8 mouse cellular contexts compared by ENCODE assay signal in genomic region chr9:107612945-107613569, GRCm38 (mm10). TPM values are rescaled to one million over a fixed set of nuclear protein-coding genes. Genes with fewer than 3 reads are reported as not detected.
DNase-seq lines count a peak whose midpoint lies in the region; ATAC-seq lines count a peak whose summit lies in the region.

No protein-coding gene starts in this region.

- peak overlapping the region; percentile 62 to 94 for H3K27ac ChIP-seq in heart, embryonic 14.5 days (replicated peaks in 1 of 2; ENCODE audit: control insufficient read depth in 1 of 2, insufficient read depth in 1 of 2, low read depth in 2 of 2, low read length in 2 of 2)

- H3K27me3 ChIP-seq in heart, embryonic 14.5 days (ENCODE audit: control insufficient read depth, insufficient read depth, low read length) = no peaks in the 10 kb centered on the region

- peaks cover 45% of the 10 kb centered on the region for H3K36me3 ChIP-seq in heart, embryonic 14.5 days (ENCODE audit: control insufficient read depth, insufficient read depth, low read length)

- WGBS in heart, embryonic 14.5 days = 11% methylated on average over 12 of the region's 12 CpGs

- DNase-seq in heart, adult 8-10 months (ENCODE audit: low spot score) = no peak
- peak; percentile 47 for DNase-seq in NIH3T3 (ENCODE audit: low read depth)
- DNase-seq in heart, postnatal 4 days = peak; percentile 56
- DNase-seq in lung, postnatal 36 days = peak; percentile 54
- DNase-seq in left cerebral cortex, postnatal 25 days (ENCODE audit: low spot score in 2 of 2) = no peak
- no peak for DNase-seq in right cerebral cortex, adult 18-20 months
- no peak for DNase-seq in frontal cortex, postnatal 10 days (ENCODE audit: low spot score in 2 of 2)

- H3K9ac ChIP-seq in heart, embryonic 14.5 days (ENCODE audit: low read length) = peak overlapping the region; percentile 56

- H3K4me2 ChIP-seq in heart, embryonic 14.5 days (ENCODE audit: low read length) = peak overlapping the region; percentile 70

- H3K4me1 ChIP-seq in heart, embryonic 14.5 days (ENCODE audit: control insufficient read depth in 2 of 2, insufficient read depth in 2 of 2, low read length in 2 of 2) = peaks cover 35 to 58% of the 10 kb centered on the region in 2 experiments

- H3K9me3 ChIP-seq in heart, embryonic 14.5 days (ENCODE audit: control insufficient read depth, low read length) = no peaks in the 10 kb centered on the region

- ATAC-seq in heart, embryonic 14.5 days (ENCODE audit: insufficient number of reproducible peaks, insufficient read depth, low FRiP score, low read depth) = no peak

- intact Hi-C loops in left cerebral cortex, postnatal 25 days (cut with DNase I) = no loop called here

- H3K4me3 ChIP-seq in heart, embryonic 14.5 days (ENCODE audit: control insufficient read depth in 1 of 2, insufficient read depth in 1 of 2, low read depth in 1 of 2, low read length in 2 of 2) = 0 out of 4 replicates have a peak overlapping the region, but pooled peaks of 1 of the 2 experiments have one; percentile 21

RNA-seq across cellular contexts. Expression of gene Sema3b, which starts 4.0 kb away (rescaled TPM):
- 6.5 and 7.2 TPM in 2 replicates for polyA plus RNA-seq in heart, embryonic 14.5 days (2014; fragmentation: Nextera tagmentation; extraction: Ambion mirVana)
- total RNA-seq in heart, adult 8-10 months (2022) = 10 to 100 TPM; 21.1 to 33.0 (median 24.2) TPM
- total RNA-seq in heart, postnatal 4 days (2021) = 10 to 100 TPM; 16.2 to 18.8 TPM
- total RNA-seq in left cerebral cortex, postnatal 25 days (2021) = 1 to 10 TPM; 3.4 to 3.5 TPM

RNA-seq across cellular contexts. Expression of gene Gnai2, which starts 22.1 kb away (rescaled TPM):
- polyA plus RNA-seq in heart, embryonic 14.5 days (2014; fragmentation: Nextera tagmentation; extraction: Ambion mirVana) = 379 and 410 TPM in 2 replicates
- 100 to 1,000 TPM; 227 to 299 (median 259) TPM for total RNA-seq in heart, adult 8-10 months (2022)
- total RNA-seq in heart, postnatal 4 days (2021) = 100 to 1,000 TPM; 462 to 469 TPM
- total RNA-seq in left cerebral cortex, postnatal 25 days (2021) = 100 to 1,000 TPM; 214 to 221 TPM

RNA-seq across cellular contexts. Expression of gene Ifrd2, which starts 25.6 kb away (rescaled TPM):
- 44.6 and 45.7 TPM in 2 replicates for polyA plus RNA-seq in heart, embryonic 14.5 days (2014; fragmentation: Nextera tagmentation; extraction: Ambion mirVana)
- total RNA-seq in heart, adult 8-10 months (2022) = 10 to 100 TPM; 43.7 to 58.2 (median 47.5) TPM
- 10 to 100 TPM; 41.6 to 44.4 TPM for total RNA-seq in heart, postnatal 4 days (2021)
- total RNA-seq in left cerebral cortex, postnatal 25 days (2021) = 10 to 100 TPM; 11.1 to 13.3 TPM

RNA-seq across cellular contexts. Expression of gene Hyal3, which starts 32.4 kb away (rescaled TPM):
- 0.46 and 0.53 TPM in 2 replicates for polyA plus RNA-seq in heart, embryonic 14.5 days (2014; fragmentation: Nextera tagmentation; extraction: Ambion mirVana)
- total RNA-seq in heart, adult 8-10 months (2022) = under 1 TPM; 0.20 to 0.72 (median 0.25) TPM
- 1 to 10 TPM in 1 of 2 experiments, under 1 TPM in 1; 0.74 to 1.1 TPM for total RNA-seq in heart, postnatal 4 days (2021)
- total RNA-seq in left cerebral cortex, postnatal 25 days (2021) = 1 to 10 TPM in 1 of 2 experiments, under 1 TPM in 1; 0.96 to 1.1 TPM

RNA-seq across cellular contexts. Expression of gene Naa80, which starts 34.4 kb away (rescaled TPM):
- polyA plus RNA-seq in heart, embryonic 14.5 days (2014; fragmentation: Nextera tagmentation; extraction: Ambion mirVana) = 10.0 and 14.9 TPM in 2 replicates
- total RNA-seq in heart, adult 8-10 months (2022) = 10 to 100 TPM; 18.8 to 24.3 (median 21.1) TPM
- 10 to 100 TPM; 12.2 to 12.4 TPM for total RNA-seq in heart, postnatal 4 days (2021)
- total RNA-seq in left cerebral cortex, postnatal 25 days (2021) = 10 to 100 TPM; 10.8 to 11.3 TPM

Comparison
In these comparisons a context has a peak if more than half of its experiments do, and no peak if none do; other contexts are left out.
1. DNase-seq: peak in NIH3T3 (single experiment), heart, postnatal 4 days (single experiment) and lung, postnatal 36 days (single experiment); none in heart, adult 8-10 months (single experiment), left cerebral cortex, postnatal 25 days (0 of 2), right cerebral cortex, adult 18-20 months (single experiment) and frontal cortex, postnatal 10 days (0 of 2).